Mouse (Mus musculus): ENCODE results near the gene Nrcam. TPM values are rescaled to one million over a fixed set of nuclear protein-coding genes. Genes with fewer than 3 reads are reported as not detected.
A peak's percentile ranks its signal among the peaks of the same experiment; 100 is the strongest.

Gene Nrcam
- polyA plus RNA-seq, 1 experiment from 2014 or later, result 125 TPM

DNA sequence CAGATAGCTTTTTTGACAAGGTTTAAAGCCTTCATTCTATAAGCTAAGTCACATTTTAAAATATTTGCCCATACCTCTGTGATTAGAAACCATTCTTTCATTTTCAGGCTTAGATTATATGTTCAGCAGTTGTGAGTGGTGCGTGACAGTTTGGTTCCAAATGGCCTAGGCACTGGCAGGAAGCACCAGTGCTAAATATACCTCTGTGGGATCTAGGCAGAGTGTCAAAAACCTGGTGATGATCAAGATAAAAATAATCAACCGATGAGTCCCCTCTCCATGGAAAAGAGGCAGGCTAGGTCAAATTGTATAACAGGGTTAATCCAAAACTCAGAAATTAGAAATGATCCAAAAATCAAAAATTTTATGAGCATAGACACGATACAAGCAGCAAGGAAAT is 82.3 kb downstream of the Nrcam start:
- Histone ChIP-seq H3K27me3 (replicated peaks; ENCODE audit: control insufficient read depth, insufficient read depth, low read length) (no peaks in the 10 kb centered on the region), H3K36me3 (ENCODE audit: control insufficient read depth, insufficient read depth, low read length) (no peaks in the 10 kb centered on the region), H3K4me1 (ENCODE audit: control insufficient read depth, insufficient read depth, low read depth, low read length) (no peaks in the 10 kb centered on the region), H3K4me3 (ENCODE audit: low read length) (no peak overlapping the region), H3K9ac (ENCODE audit: low read depth, low read length) (no peak overlapping the region), H3K9me3 (ENCODE audit: control insufficient read depth, low read length) (no peaks in the 10 kb centered on the region), H3K4me2 (ENCODE audit: low read length) (no peak overlapping the region), H3K27ac (ENCODE audit: low read depth, low read length) (no peak overlapping the region)
- 81% methylated on average over 3 of the region's 3 CpGs for WGBS
- ATAC-seq, result no peak

DNA sequence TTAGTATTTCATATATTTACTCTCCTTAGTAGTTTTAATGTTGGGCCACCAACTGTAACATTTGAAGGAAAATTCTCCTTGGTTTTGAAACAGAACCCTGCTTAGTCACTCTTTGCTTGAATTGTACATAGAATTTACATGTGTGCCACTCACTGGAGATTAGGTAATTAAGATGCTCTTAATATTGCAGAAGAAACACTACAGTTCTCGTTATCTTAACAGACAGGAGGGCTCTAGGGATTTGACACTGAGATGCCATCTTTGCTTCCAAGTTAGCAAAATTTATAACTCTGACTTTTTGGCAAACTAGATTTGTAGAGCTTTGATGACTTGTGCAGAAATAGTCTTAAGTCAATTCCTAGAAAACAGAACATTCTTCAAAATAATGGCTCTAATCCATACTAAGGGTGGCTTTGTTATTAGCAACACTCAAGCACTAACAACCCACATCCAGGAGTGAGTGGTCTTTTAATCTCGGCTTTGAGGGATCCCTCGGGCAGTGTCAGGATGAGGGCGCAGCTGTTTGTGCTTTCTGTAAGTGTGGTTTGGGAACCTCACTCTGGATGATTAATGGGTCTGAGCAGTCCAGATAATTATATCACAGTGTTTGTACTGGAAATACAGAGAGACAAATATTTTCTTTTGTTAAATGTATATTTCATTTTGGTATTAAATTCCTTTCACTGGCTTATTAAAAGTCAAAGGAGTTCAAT is 93.6 kb downstream of the Nrcam start:
- ATAC-seq, result peak; percentile 73; the same call in 1 of the 2 replicates
- Histone ChIP-seq H3K27ac (ENCODE audit: low read depth, low read length) (no peak overlapping the region), H3K4me2 (ENCODE audit: low read length) (no peak overlapping the region), H3K4me1 (ENCODE audit: control insufficient read depth, insufficient read depth, low read depth, low read length) (peaks cover 2% of the 10 kb centered on the region; the same call in 1 of the 2 replicates), H3K9me3 (ENCODE audit: control insufficient read depth, low read length) (no peaks in the 10 kb centered on the region), H3K36me3 (ENCODE audit: control insufficient read depth, insufficient read depth, low read length) (no peaks in the 10 kb centered on the region), H3K27me3 (replicated peaks; ENCODE audit: control insufficient read depth, insufficient read depth, low read length) (no peaks in the 10 kb centered on the region), H3K4me3 (ENCODE audit: low read length) (no peak overlapping the region), H3K9ac (ENCODE audit: low read depth, low read length) (no peak overlapping the region)
- WGBS, result 36% methylated on average over 4 of the region's 4 CpGs

DNA sequence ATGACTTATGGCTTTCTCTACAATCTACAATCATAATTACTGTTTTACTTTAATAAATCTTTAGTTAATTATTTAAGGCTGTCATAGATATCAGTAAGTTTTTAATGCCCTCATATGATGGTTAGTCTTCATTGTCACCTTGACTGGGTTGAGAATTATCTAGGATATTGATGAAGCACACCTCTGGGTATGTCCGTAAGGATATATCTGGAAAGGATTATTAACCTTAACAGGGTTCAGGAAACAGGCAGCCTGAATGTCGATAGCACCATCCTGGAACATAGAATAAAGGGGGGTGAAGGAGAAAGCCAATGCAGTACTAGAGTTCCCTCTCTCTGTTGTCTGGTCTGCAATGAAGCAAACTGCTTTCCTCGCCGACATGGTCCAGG is 94.2 kb downstream of the Nrcam start:
- H3K9me3 ChIP-seq (ENCODE audit: control insufficient read depth, low read length), result no peaks in the 10 kb centered on the region
- WGBS, result 82% methylated on average over 4 of the region's 4 CpGs
- no peak overlapping the region for H3K4me2 ChIP-seq (ENCODE audit: low read length)
- H3K4me3 ChIP-seq (ENCODE audit: low read length), result no peak overlapping the region
- H3K27ac ChIP-seq (ENCODE audit: low read depth, low read length), result no peak overlapping the region
- H3K27me3 ChIP-seq (replicated peaks; ENCODE audit: control insufficient read depth, insufficient read depth, low read length), result no peaks in the 10 kb centered on the region
- H3K4me1 ChIP-seq (ENCODE audit: control insufficient read depth, insufficient read depth, low read depth, low read length), result peaks cover 2% of the 10 kb centered on the region; the same call in 1 of the 2 replicates
- no peaks in the 10 kb centered on the region for H3K36me3 ChIP-seq (ENCODE audit: control insufficient read depth, insufficient read depth, low read length)
- H3K9ac ChIP-seq (ENCODE audit: low read depth, low read length), result no peak overlapping the region
- no peak for ATAC-seq

DNA sequence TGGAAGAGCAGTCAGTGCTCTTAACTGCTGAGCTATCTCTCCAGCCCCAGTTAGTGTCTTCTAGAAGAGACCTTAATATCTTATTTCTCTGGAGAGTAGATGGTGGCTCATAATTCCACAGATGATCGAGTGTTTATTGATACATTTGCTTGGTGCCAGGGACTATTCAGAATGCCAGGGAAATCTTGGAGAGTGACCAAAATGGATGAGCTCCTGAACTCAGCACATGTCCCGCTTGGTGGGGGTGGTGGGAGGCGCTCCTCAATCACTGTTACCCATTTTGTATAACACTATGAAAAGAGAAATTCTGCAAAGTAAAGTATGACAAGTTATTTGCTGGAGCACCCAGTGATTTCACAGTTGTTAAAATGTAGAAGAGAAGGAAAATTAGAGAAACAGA is 95.3 kb downstream of the Nrcam start:
- peaks cover 2% of the 10 kb centered on the region; the same call in 1 of the 2 replicates for H3K4me1 ChIP-seq (ENCODE audit: control insufficient read depth, insufficient read depth, low read depth, low read length)
- H3K9ac ChIP-seq (ENCODE audit: low read depth, low read length), result no peak overlapping the region
- no peaks in the 10 kb centered on the region for H3K9me3 ChIP-seq (ENCODE audit: control insufficient read depth, low read length)
- no peak overlapping the region for H3K4me3 ChIP-seq (ENCODE audit: low read length)
- ATAC-seq, result no peak
- 79% methylated on average over 3 of the region's 3 CpGs for WGBS
- H3K36me3 ChIP-seq (ENCODE audit: control insufficient read depth, insufficient read depth, low read length), result no peaks in the 10 kb centered on the region
- H3K27ac ChIP-seq (ENCODE audit: low read depth, low read length), result no peak overlapping the region
- H3K4me2 ChIP-seq (ENCODE audit: low read length), result no peak overlapping the region
- no peaks in the 10 kb centered on the region for H3K27me3 ChIP-seq (replicated peaks; ENCODE audit: control insufficient read depth, insufficient read depth, low read length)

DNA sequence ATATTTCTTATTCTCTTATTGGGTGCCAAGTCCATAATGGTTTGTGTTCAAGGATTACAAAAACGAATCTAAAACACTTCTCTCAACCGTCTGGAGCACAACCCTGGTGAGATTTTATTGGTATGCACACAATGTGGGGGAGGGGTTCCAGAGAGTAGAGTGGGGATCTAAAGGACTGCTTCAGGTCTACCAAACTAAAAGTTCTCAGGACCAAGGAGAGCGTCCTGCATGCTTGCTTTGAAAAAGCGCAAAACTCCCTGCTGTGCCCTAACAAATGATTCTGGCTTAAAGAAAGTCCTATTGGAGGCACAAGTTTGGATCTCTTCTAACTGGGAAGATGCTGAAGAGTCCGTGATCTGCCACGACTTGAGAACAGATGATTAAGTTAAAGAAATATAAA is 96.4 kb downstream of the Nrcam start:
- no peak overlapping the region for H3K4me2 ChIP-seq (ENCODE audit: low read length)
- H3K9me3 ChIP-seq (ENCODE audit: control insufficient read depth, low read length), result no peaks in the 10 kb centered on the region
- ATAC-seq, result no peak
- H3K9ac ChIP-seq (ENCODE audit: low read depth, low read length), result no peak overlapping the region
- no peaks in the 10 kb centered on the region for H3K36me3 ChIP-seq (ENCODE audit: control insufficient read depth, insufficient read depth, low read length)
- no peaks in the 10 kb centered on the region for H3K27me3 ChIP-seq (replicated peaks; ENCODE audit: control insufficient read depth, insufficient read depth, low read length)
- 14% methylated on average over 6 of the region's 6 CpGs for WGBS
- no peak overlapping the region for H3K4me3 ChIP-seq (ENCODE audit: low read length)
- peaks cover 2% of the 10 kb centered on the region; the same call in 1 of the 2 replicates for H3K4me1 ChIP-seq (ENCODE audit: control insufficient read depth, insufficient read depth, low read depth, low read length)
- no peak overlapping the region for H3K27ac ChIP-seq (ENCODE audit: low read depth, low read length)

DNA sequence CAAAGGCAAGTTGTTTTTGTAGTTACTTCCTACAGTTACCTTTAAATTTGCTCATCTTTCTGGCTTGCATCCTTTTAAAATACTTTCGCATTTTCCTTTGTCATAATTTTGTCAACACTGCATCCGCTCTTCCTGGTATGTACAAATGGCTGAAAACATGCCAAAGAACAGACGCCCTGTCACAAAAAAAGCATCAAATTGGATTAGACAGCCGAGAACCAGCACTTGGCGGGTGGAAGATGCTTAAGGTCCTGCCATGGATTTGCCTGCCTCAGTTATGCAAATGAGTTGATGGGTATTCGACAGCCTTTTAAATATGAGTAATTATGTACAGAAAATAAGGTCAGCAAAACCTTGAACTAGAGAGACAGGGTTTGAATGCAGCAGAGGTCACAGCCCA is 101.7 kb downstream of the Nrcam start:
- H3K9ac ChIP-seq (ENCODE audit: low read depth, low read length), result no peak overlapping the region
- H3K27ac ChIP-seq (ENCODE audit: low read depth, low read length), result peak overlapping the region; percentile 5; the same call in 1 of the 2 replicates
- H3K9me3 ChIP-seq (ENCODE audit: control insufficient read depth, low read length), result no peaks in the 10 kb centered on the region
- H3K36me3 ChIP-seq (ENCODE audit: control insufficient read depth, insufficient read depth, low read length), result no peaks in the 10 kb centered on the region
- H3K4me2 ChIP-seq (ENCODE audit: low read length), result no peak overlapping the region
- H3K4me1 ChIP-seq (ENCODE audit: control insufficient read depth, insufficient read depth, low read depth, low read length), result peaks cover 8% of the 10 kb centered on the region
- H3K27me3 ChIP-seq (replicated peaks; ENCODE audit: control insufficient read depth, insufficient read depth, low read length), result no peaks in the 10 kb centered on the region
- peak; percentile 45 for ATAC-seq
- WGBS, result 40% methylated on average over 6 of the region's 6 CpGs
- H3K4me3 ChIP-seq (ENCODE audit: low read length), result no peak overlapping the region

DNA sequence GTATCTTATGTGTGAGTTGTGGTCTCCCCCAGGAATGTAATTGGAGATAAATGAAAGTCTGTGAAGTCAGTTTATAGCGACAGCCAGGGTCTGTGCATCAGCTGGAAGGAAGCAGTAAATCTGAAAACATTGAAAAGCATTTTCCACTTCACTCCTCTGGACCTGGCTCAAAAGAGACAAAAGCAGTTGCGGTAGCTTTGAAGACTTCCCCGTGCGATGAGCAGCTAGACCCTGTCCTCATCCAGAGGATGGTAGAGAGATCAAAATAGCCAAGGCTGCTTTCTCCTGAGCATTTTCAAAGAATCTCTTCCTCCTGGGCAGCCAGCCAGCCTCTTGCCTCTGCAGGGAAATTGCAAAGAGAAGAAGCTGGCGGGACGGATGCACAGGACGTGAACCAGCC is 102.3 kb downstream of the Nrcam start:
- peak; percentile 53 for ATAC-seq
- H3K36me3 ChIP-seq (ENCODE audit: control insufficient read depth, insufficient read depth, low read length), result no peaks in the 10 kb centered on the region
- no peak overlapping the region for H3K9ac ChIP-seq (ENCODE audit: low read depth, low read length)
- no peaks in the 10 kb centered on the region for H3K27me3 ChIP-seq (replicated peaks; ENCODE audit: control insufficient read depth, insufficient read depth, low read length)
- no peaks in the 10 kb centered on the region for H3K9me3 ChIP-seq (ENCODE audit: control insufficient read depth, low read length)
- WGBS, result 26% methylated on average over 7 of the region's 7 CpGs
- no peak overlapping the region for H3K4me3 ChIP-seq (ENCODE audit: low read length)
- 0 out of 2 replicates have a peak overlapping the region, but pooled peaks have one; percentile 2 for H3K4me2 ChIP-seq (ENCODE audit: low read length)
- H3K27ac ChIP-seq (ENCODE audit: low read depth, low read length), result peak overlapping the region; percentile 50
- H3K4me1 ChIP-seq (ENCODE audit: control insufficient read depth, insufficient read depth, low read depth, low read length), result peaks cover 8% of the 10 kb centered on the region

DNA sequence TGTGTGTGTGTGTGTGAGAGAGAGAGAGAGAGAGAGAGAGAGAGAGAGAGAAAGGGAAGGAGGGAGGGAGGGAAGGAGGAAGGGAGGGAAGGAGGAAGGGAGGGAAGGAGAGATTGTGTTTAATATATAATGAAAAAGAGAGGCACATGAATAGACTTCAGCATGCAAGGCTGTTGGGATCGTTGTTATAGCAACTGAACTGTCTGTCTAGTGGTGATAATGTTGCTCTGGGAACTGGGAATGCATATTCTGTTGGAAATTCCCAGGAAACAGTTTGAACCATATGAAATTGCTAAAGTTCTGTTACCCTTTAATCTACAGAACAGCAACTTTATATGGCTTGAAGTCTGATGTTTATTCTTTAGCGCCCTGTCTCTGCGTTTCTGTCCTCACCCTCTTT is 104.0 kb downstream of the Nrcam start:
- no peak overlapping the region for H3K4me2 ChIP-seq (ENCODE audit: low read length)
- no peak overlapping the region for H3K27ac ChIP-seq (ENCODE audit: low read depth, low read length)
- no peaks in the 10 kb centered on the region for H3K27me3 ChIP-seq (replicated peaks; ENCODE audit: control insufficient read depth, insufficient read depth, low read length)
- no peak for ATAC-seq
- peaks cover 17% of the 10 kb centered on the region for H3K4me1 ChIP-seq (ENCODE audit: control insufficient read depth, insufficient read depth, low read depth, low read length)
- H3K36me3 ChIP-seq (ENCODE audit: control insufficient read depth, insufficient read depth, low read length), result no peaks in the 10 kb centered on the region
- H3K9ac ChIP-seq (ENCODE audit: low read depth, low read length), result no peak overlapping the region
- H3K9me3 ChIP-seq (ENCODE audit: control insufficient read depth, low read length), result no peaks in the 10 kb centered on the region
- no peak overlapping the region for H3K4me3 ChIP-seq (ENCODE audit: low read length)
- WGBS, result 75% methylated on average over 3 of the region's 3 CpGs

DNA sequence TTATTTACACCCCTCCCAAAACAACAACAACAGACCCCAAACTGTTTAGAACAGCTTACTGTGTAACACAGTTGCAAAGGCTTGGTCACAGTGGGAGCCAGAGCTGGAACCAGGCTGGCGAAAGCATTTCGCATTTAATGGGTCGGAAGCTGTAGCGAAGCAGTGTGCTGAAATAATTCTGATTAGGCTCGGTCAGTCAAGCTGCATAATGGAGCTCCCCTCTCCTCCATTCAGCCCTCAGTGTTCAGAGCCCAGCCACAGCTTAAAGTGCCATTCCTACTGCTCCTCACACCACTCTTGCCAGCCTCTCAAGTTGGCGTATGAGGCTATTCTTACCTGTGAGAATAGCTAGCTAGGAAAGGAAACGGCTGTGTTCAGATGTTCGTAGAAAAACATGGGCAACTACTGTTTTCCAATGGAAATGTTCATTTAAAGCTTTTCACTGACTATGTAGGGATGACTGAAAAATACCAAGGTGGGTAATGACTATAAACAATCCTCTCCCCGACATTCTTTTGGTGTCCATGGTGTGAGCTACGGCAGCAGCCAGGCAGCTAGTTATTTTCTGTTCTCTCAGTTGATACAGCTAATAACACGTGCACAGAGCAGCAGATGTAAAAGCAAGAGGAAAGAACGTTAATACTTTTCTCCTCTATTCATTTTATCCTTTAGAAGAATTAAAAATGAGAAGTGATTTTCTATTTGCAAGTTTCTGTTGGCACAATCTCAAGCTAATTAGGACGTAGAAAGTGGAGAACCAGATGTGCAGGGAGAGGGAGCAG is 108.6 kb downstream of the Nrcam start:
- H3K9ac ChIP-seq (ENCODE audit: low read depth, low read length), result no peak overlapping the region
- 13% methylated on average over 13 of the region's 13 CpGs for WGBS
- ATAC-seq, result peak; percentile 89
- H3K36me3 ChIP-seq (ENCODE audit: control insufficient read depth, insufficient read depth, low read length), result no peaks in the 10 kb centered on the region
- no peak overlapping the region for H3K4me3 ChIP-seq (ENCODE audit: low read length)
- no peaks in the 10 kb centered on the region for H3K27me3 ChIP-seq (replicated peaks; ENCODE audit: control insufficient read depth, insufficient read depth, low read length)
- H3K9me3 ChIP-seq (ENCODE audit: control insufficient read depth, low read length), result no peaks in the 10 kb centered on the region
- H3K4me1 ChIP-seq (ENCODE audit: control insufficient read depth, insufficient read depth, low read depth, low read length), result peaks cover 18% of the 10 kb centered on the region
- H3K4me2 ChIP-seq (ENCODE audit: low read length), result peak overlapping the region; percentile 40
- H3K27ac ChIP-seq (ENCODE audit: low read depth, low read length), result peak overlapping the region; percentile 21; the same call in 1 of the 2 replicates

All from hindbrain, embryonic 16.5 days (tissue).